Mouse (Mus musculus) intestine, embryonic 15.5 days (tissue): ENCODE data around the gene Vstm2l. TPM values are rescaled to one million over a fixed set of nuclear protein-coding genes. Genes with fewer than 3 reads are reported as not detected.

ENCODE experiments used
- ATAC-seq: fragments of 200-750 bp; cut with Nextera tagmentation; 2 replicates; pipeline ENCODE4 v1.8.0; 2017; ENCODE audit warnings: moderate TSS enrichment, moderate library complexity
- H3K27ac ChIP-seq: fragments of 300-500 bp; sonication (generic); 2 replicates; pipeline ENCODE4 v1.5.1; 2015; ENCODE audit warnings: mild to moderate bottlenecking, inconsistent platforms
- H3K27me3 ChIP-seq: fragments of 300-500 bp; sonication (generic); replicated peaks from 2 replicates; pipeline ENCODE4 v1.6.1; 2015; ENCODE audit warnings: inconsistent platforms
- H3K36me3 ChIP-seq: fragments of 300-500 bp; sonication (generic); 2 replicates; pipeline ENCODE4 v1.6.1; 2015; ENCODE audit warnings: inconsistent platforms
- H3K4me1 ChIP-seq: fragments of 300-500 bp; sonication (generic); replicated peaks from 2 replicates; pipeline ENCODE4 v1.6.1; 2015; ENCODE audit warnings: inconsistent platforms
- H3K4me2 ChIP-seq: fragments of 300-500 bp; sonication (generic); replicated peaks from 2 replicates; pipeline ENCODE4 v1.6.1; 2015; ENCODE audit warnings: mild to moderate bottlenecking, inconsistent platforms
- H3K4me3 ChIP-seq: fragments of 300-500 bp; sonication (generic); replicated peaks from 2 replicates; pipeline ENCODE4 v1.5.1; 2015; ENCODE audit warnings: inconsistent platforms
- H3K9ac ChIP-seq: fragments of 300-500 bp; sonication (generic); 2 replicates; pipeline ENCODE4 v1.6.1; 2015; ENCODE audit warnings: inconsistent platforms
- H3K9me3 ChIP-seq: fragments of 300-500 bp; sonication (generic); 2 replicates; pipeline ENCODE4 v1.6.1; 2016; ENCODE audit warnings: inconsistent platforms
- WGBS: fragments of 180-500 bp; shearing (Covaris S2); methylation state at CpG from one replicate; pipeline ENCODE4 v1.1.7; 2015; 5-methylcytosine and 5-hydroxymethylcytosine counted together
- polyA plus RNA-seq: library from polyadenylated mRNA; unstranded; fragments of >200 nt; fragmentation: Nextera tagmentation; extraction: Ambion mirVana; gene quantifications from 2 replicates; pipeline ENCODE4 v1.2.1, GENCODE M21; 2015

The Vstm2l gene
- polyA plus RNA-seq, 1 experiment from 2014 or later: 0.68 TPM

DNA sequence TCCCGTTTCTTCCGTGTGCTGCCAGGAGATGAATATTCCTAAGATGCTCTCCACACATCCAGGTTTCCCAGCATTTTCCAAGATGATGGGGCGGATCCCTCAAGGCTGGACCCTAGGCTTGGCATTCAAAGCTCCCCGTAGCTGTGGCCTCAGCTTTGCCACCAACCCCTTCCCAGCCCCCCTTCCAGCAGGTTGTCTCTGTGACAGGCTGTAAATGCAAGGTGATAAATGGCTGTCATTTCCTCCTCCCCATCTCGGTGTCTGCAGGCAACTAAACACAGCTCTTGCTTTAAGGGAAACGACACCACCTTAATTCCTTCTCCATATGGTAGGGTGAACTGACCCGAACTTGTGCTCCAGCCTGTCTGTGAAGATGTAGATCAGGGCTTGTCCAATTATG is 61.1 kb downstream of the Vstm2l start:
- Histone ChIP-seq H3K27me3 (no peaks in the 10 kb centered on the region; the same call in 1 of the 2 replicates), H3K4me3 (no peak overlapping the region), H3K9me3 (no peaks in the 10 kb centered on the region), H3K36me3 (no peaks in the 10 kb centered on the region), H3K9ac (no peak overlapping the region), H3K4me2 (0 out of 2 replicates have a peak overlapping the region, but pooled peaks have one; percentile 17), H3K4me1 (peaks cover 12% of the 10 kb centered on the region), H3K27ac (no peak overlapping the region)
- 4% methylated on average over 7 of the region's 7 CpGs for WGBS
- ATAC-seq: no peak

DNA sequence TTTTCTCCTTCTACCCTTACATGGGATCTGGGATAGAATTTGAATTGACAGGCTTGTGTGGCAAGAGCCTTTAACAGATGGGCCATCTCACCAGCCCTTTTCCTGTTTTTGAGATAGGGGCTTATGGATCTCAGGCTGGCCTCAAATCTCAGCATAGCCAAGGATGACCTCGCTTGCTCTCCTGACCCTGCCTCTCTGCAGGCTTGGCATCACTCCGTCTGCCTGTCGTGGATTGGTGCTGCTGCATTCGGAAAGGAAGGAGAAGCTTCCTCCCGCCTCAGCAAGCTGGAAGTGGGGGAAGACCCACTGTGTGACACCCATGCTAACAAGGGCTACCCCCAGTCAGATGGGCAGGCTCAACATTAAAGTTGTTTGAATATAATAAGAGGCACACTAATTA is 64.8 kb downstream of the Vstm2l start:
- 58% methylated on average over 5 of the region's 5 CpGs for WGBS

DNA sequence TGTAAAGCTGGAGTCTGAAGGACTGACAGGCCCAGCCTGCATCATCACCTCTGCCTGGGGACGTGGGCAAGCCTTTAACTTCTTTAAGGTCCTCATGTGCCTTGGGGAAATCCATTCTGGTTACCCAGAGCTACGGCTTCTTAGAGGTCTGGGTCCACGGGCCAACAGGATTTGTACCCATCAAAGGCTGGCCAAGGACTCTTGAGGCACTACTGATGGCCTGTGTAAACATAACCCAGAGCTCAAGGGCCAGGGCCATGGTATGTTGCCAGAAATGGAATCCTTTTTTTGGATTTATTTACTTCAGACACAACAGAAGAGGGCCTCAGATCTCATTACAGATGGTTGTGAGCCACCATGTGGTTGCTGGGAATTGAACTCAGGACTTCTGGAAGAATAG is 68.3 kb downstream of the Vstm2l start:
- 80% methylated on average over 3 of the region's 3 CpGs for WGBS
- H3K27me3 ChIP-seq: no peaks in the 10 kb centered on the region
- no peak overlapping the region for H3K4me3 ChIP-seq
- no peaks in the 10 kb centered on the region for H3K4me1 ChIP-seq
- no peak overlapping the region for H3K27ac ChIP-seq
- H3K4me2 ChIP-seq: no peak overlapping the region
- H3K36me3 ChIP-seq: 0 out of 2 replicates have a peak, but pooled peaks cover 3% of the 10 kb centered on the region
- ATAC-seq: no peak
- H3K9me3 ChIP-seq: no peaks in the 10 kb centered on the region
- no peak overlapping the region for H3K9ac ChIP-seq

More for the DNA sequence above, 64.8 kb downstream of the Vstm2l start:
- Histone ChIP-seq H3K4me1 (peaks cover 12% of the 10 kb centered on the region), H3K27me3 (no peaks in the 10 kb centered on the region; the same call in 1 of the 2 replicates), H3K4me2 (no peak overlapping the region), H3K27ac (no peak overlapping the region), H3K4me3 (no peak overlapping the region), H3K9ac (no peak overlapping the region), H3K36me3 (no peaks in the 10 kb centered on the region), H3K9me3 (no peaks in the 10 kb centered on the region)
- ATAC-seq: no peak

DNA sequence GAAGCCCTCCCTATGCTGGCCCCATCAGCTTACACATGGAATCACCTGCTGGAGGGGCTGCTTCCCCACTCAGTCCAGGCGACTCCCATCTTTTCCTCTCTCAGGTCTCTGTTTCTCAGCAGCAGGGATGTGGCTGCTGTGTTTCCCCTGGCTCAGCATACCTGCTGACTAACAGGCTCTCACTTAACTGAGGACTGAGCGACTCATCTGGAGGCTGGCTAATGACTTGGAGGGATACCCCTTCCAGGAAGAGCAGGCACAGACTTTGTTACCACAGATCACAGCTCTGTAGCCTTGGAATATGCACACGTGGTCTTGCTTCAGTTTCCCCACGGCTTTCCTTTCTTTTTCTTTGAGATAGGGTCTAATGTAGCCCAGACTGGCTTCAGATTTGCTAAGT is 68.8 kb downstream of the Vstm2l start:
- no peak overlapping the region for H3K4me3 ChIP-seq
- H3K9ac ChIP-seq: no peak overlapping the region
- H3K9me3 ChIP-seq: no peaks in the 10 kb centered on the region
- H3K27ac ChIP-seq: no peak overlapping the region
- H3K36me3 ChIP-seq: 0 out of 2 replicates have a peak, but pooled peaks cover 3% of the 10 kb centered on the region
- 0 out of 2 replicates have a peak, but pooled peaks cover 4% of the 10 kb centered on the region for H3K4me1 ChIP-seq
- no peaks in the 10 kb centered on the region for H3K27me3 ChIP-seq
- no peak for ATAC-seq
- 87% methylated on average over 4 of the region's 4 CpGs for WGBS
- no peak overlapping the region for H3K4me2 ChIP-seq

DNA sequence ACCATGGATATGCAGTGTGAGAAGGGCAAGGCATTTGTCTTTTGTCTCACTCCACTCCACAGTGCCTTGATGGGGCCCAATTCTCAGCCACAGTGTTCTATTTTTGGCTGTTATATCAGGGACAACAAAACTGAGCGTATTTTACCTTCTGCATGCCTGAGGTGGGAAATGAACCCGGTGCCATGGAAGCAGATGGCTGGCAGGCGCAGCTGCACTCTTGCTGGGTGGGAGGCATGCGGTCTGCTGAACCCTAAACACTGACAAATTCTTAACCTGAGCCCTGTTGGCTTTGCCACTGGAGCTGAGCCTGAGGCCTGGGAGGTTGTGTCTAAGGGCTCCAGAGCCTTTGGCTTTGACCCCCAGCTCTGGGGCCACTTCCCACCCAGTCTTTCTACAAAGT is 71.2 kb downstream of the Vstm2l start:
- Histone ChIP-seq H3K4me1 (peaks cover 13% of the 10 kb centered on the region), H3K9me3 (no peaks in the 10 kb centered on the region), H3K27me3 (no peaks in the 10 kb centered on the region), H3K9ac (no peak overlapping the region), H3K27ac (no peak overlapping the region), H3K4me2 (no peak overlapping the region), H3K4me3 (no peak overlapping the region), H3K36me3 (0 out of 2 replicates have a peak, but pooled peaks cover 3% of the 10 kb centered on the region)
- 89% methylated on average over 4 of the region's 4 CpGs for WGBS
- ATAC-seq: no peak

DNA sequence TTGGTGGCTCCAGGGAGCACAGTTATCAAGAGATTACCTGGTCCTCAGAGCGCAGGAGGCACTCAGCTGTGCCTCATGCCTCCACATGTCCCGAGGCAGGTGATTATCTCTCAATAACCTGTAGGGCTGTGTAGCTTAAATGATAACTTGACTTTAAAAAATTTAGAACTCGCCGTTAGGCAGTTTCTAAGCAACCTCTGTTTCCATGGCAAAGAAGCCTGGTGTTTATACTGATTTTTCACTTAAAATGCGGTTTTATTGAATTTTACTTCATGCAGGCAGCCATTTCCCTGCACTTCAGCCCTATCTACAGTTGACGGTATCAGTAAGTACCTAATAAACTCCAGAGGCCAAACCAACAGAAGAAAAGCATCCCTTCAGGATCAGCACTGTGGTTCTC is 71.8 kb downstream of the Vstm2l start:
- Histone ChIP-seq H3K27me3 (no peaks in the 10 kb centered on the region), H3K9me3 (no peaks in the 10 kb centered on the region), H3K9ac (no peak overlapping the region), H3K36me3 (0 out of 2 replicates have a peak, but pooled peaks cover 3% of the 10 kb centered on the region), H3K4me2 (no peak overlapping the region), H3K4me3 (no peak overlapping the region), H3K27ac (no peak overlapping the region), H3K4me1 (peaks cover 13% of the 10 kb centered on the region)
- no peak for ATAC-seq
- WGBS: 87% methylated on average over 6 of the region's 6 CpGs

DNA sequence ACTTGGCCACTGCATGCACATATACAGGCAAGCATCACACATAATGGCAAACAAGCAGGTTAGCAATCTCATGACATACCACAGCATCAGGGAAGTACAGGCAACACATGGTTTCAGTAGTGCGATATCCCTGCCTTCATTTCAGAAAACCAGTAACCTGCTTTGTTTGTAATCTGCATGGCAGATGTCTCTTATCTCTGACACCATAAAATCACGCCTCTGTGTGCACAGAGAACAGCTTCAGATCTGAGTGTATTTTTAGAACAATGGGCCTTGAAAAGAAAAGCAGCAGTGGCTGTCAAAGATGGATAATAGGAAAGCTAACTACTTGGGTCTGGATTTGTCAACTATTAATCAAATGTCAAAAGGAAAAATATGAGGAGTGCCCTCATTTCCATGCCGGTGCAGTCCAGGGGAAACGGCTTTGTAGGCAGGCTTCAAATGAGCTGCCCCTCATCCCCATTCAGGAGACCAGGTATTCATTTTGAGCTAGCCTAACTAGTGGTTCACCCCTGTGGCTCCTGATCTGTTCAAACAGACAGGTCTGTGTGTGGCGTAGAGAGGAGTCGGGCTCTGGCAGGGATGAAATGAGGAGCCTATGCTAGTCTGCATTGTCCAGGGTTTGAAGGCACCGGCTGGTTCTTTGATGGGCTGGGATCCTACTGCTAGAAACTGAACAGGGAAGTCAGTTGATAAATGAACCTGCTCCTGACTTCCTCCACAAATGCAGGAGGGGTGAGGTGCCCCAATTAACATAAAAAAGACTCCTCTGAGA is 74.2 kb downstream of the Vstm2l start:
- Histone ChIP-seq H3K27me3 (no peaks in the 10 kb centered on the region), H3K4me3 (no peak overlapping the region), H3K9ac (no peak overlapping the region), H3K36me3 (0 out of 2 replicates have a peak, but pooled peaks cover 3% of the 10 kb centered on the region), H3K4me2 (no peak overlapping the region), H3K9me3 (no peaks in the 10 kb centered on the region), H3K27ac (no peak overlapping the region), H3K4me1 (peaks cover 13% of the 10 kb centered on the region)
- WGBS: 56% methylated on average over 7 of the region's 7 CpGs
- ATAC-seq: peak; percentile 67

DNA sequence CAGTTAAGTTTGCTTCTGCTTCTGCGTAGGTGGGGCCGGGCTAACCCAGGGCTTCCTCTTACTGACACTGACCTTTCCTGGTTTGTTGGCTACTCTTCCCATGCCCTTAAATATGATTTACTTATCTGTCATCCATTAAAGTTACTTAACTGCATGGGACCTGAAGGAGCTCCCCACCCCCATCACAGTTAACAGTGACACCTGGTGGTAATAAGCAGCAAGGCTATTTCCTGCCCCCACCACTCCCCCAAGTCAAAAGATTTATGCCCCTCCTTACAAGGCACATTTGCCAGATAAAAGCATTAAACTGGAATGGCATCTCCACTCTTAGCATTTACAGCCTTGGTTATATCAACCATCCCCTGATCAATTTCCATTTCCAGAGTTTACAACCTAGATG is 75.5 kb downstream of the Vstm2l start:
- H3K27me3 ChIP-seq: no peaks in the 10 kb centered on the region
- H3K4me3 ChIP-seq: no peak overlapping the region
- ATAC-seq: no peak
- peaks cover 10% of the 10 kb centered on the region; the same call in 1 of the 2 replicates for H3K36me3 ChIP-seq
- no peak overlapping the region for H3K4me2 ChIP-seq
- H3K4me1 ChIP-seq: peaks cover 13% of the 10 kb centered on the region
- H3K27ac ChIP-seq: no peak overlapping the region
- WGBS: 67% methylated on average over 2 of the region's 2 CpGs
- H3K9me3 ChIP-seq: no peaks in the 10 kb centered on the region
- no peak overlapping the region for H3K9ac ChIP-seq

DNA sequence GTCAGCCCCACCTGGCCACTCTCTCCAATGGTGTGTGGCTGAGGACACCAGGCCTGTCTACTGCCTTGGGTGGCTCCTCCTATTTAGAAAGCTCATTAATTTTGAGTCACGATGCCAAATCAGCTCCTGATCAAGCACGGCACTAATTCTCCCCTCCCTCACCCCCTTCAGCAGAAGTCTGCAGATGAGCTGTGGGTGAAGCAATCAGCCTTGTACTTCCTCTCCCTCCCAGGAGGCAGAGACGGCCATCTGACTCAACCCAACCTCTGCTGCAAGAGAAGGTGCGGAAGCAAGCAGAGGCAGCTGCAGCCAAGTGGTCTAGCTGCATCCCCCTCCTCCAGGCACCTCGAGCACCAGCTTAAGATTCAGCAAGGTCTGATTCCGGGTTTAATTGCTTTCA is 76.6 kb downstream of the Vstm2l start:
- Histone ChIP-seq H3K9ac (no peak overlapping the region), H3K4me2 (no peak overlapping the region), H3K9me3 (no peaks in the 10 kb centered on the region), H3K27ac (no peak overlapping the region), H3K36me3 (peaks cover 14% of the 10 kb centered on the region; the same call in 1 of the 2 replicates), H3K4me3 (no peak overlapping the region), H3K4me1 (peaks cover 13% of the 10 kb centered on the region), H3K27me3 (no peaks in the 10 kb centered on the region)
- 69% methylated on average over 6 of the region's 6 CpGs for WGBS
- ATAC-seq: no peak

DNA sequence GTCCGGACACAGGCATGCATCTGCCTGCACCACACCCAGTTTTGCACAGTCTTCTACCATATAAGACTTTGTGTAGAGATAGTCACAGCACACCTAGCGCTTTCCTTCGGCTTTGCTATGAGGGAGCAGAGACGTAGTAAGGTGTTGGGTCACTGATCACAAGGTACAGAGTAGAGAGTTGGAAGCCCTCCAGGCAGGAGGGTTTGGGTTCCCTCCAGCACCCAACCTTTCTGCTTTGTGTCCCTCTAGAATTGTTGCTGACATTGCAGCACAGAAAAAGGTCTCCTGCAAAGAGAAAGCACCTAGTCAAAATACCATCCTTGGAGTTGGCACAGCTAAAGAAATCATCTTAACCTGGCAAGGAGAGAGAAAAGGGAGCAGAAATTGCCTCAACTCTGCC is 78.0 kb downstream of the Vstm2l start:
- Histone ChIP-seq H3K9ac (no peak overlapping the region), H3K9me3 (no peaks in the 10 kb centered on the region), H3K27me3 (no peaks in the 10 kb centered on the region), H3K4me2 (no peak overlapping the region), H3K4me1 (peaks cover 13% of the 10 kb centered on the region), H3K36me3 (peaks cover 16% of the 10 kb centered on the region; the same call in 1 of the 2 replicates), H3K27ac (no peak overlapping the region), H3K4me3 (no peak overlapping the region)
- no peak for ATAC-seq
- WGBS: 96% methylated on average over 4 of the region's 4 CpGs

Other genes with a start within 250 kb of the Vstm2l start
- gene Ctnnbl1, start 177.3 kb upstream of the Vstm2l start, polyA plus RNA-seq: 43.6 and 47.4 TPM in 2 replicates
- 20.8 and 21.3 TPM in 2 replicates for gene Tti1, start 113.8 kb downstream of the Vstm2l start, polyA plus RNA-seq
- gene Rprd1b, start 113.8 kb downstream of the Vstm2l start, polyA plus RNA-seq: 40.3 and 40.7 TPM in 2 replicates
- gene Tgm2, start 231.8 kb downstream of the Vstm2l start, polyA plus RNA-seq: 83.4 and 90.2 TPM in 2 replicates